Mouse (Mus musculus): Measurements from ENCODE around the gene Bace2.

Gene Bace2

GRCm38 (mm10) chr16:97356499-97357187, at the start of gene Bace2:
Gene Bace2, plus strand, starts transcription at chr16:97356742.
- peak; percentile 75 for DNase-seq (ENCODE audit: extremely low spot score)

- no peak for DNase-seq (ENCODE audit: extremely low spot score)
These were observed 48.9 kb upstream of the Bace2 start for GRCm38 (mm10) chr16:97307594-97307993.

- DNase-seq (ENCODE audit: extremely low spot score) = no peak
These were observed 46.6 kb upstream of the Bace2 start for GRCm38 (mm10) chr16:97309796-97310569.

GRCm38 (mm10) chr16:97310570-97310846, 46.0 kb upstream of the Bace2 start:
- no peak for DNase-seq (ENCODE audit: extremely low spot score)

- DNase-seq (ENCODE audit: extremely low spot score) = peak; percentile 78
These were observed 43.4 kb upstream of the Bace2 start for GRCm38 (mm10) chr16:97312960-97313686.

- DNase-seq (ENCODE audit: extremely low spot score) = no peak
These were observed 35.0 kb upstream of the Bace2 start for GRCm38 (mm10) chr16:97321576-97321975.

GRCm38 (mm10) chr16:97322604-97323003, 33.9 kb upstream of the Bace2 start:
- no peak for DNase-seq (ENCODE audit: extremely low spot score)

GRCm38 (mm10) chr16:97325975-97326374, 30.6 kb upstream of the Bace2 start:
- DNase-seq (ENCODE audit: extremely low spot score) = peak; percentile 27

- no peak for DNase-seq (ENCODE audit: extremely low spot score)
These were observed 27.9 kb upstream of the Bace2 start for GRCm38 (mm10) chr16:97328602-97329001.

- no peak for DNase-seq (ENCODE audit: extremely low spot score)
These were observed 3.5 kb upstream of the Bace2 start for GRCm38 (mm10) chr16:97353013-97353412.

GRCm38 (mm10) chr16:97354632-97355031, 1.9 kb upstream of the Bace2 start:
- DNase-seq (ENCODE audit: extremely low spot score) = no peak

GRCm38 (mm10) chr16:97357188-97357821, 763 bp downstream of the Bace2 start:
- peak; percentile 45 for DNase-seq (ENCODE audit: extremely low spot score)

- no peak for DNase-seq (ENCODE audit: extremely low spot score)
These were observed 5.8 kb downstream of the Bace2 start for GRCm38 (mm10) chr16:97362231-97362888.

GRCm38 (mm10) chr16:97366141-97366540, 9.6 kb downstream of the Bace2 start:
- DNase-seq (ENCODE audit: extremely low spot score) = no peak

- DNase-seq (ENCODE audit: extremely low spot score) = no peak
These were observed 13.7 kb downstream of the Bace2 start for GRCm38 (mm10) chr16:97370258-97370657.

- DNase-seq (ENCODE audit: extremely low spot score) = no peak
These were observed 31.4 kb downstream of the Bace2 start for GRCm38 (mm10) chr16:97387955-97388354.

- DNase-seq (ENCODE audit: extremely low spot score) = peak; percentile 3
These were observed 34.7 kb downstream of the Bace2 start for GRCm38 (mm10) chr16:97391289-97391688.

GRCm38 (mm10) chr16:97391701-97392384, 35.3 kb downstream of the Bace2 start:
- no peak for DNase-seq (ENCODE audit: extremely low spot score)

GRCm38 (mm10) chr16:97396436-97396835, 39.9 kb downstream of the Bace2 start:
- no peak for DNase-seq (ENCODE audit: extremely low spot score)

GRCm38 (mm10) chr16:97397945-97398531, 41.5 kb downstream of the Bace2 start:
- DNase-seq (ENCODE audit: extremely low spot score) = no peak

- no peak for DNase-seq (ENCODE audit: extremely low spot score)
These were observed 43.4 kb downstream of the Bace2 start for GRCm38 (mm10) chr16:97399991-97400390.
